Mouse (Mus musculus) liver, embryonic 14.5 days (tissue): ENCODE results near the gene D230025D16Rik. TPM values are rescaled to one million over a fixed set of nuclear protein-coding genes. Genes with fewer than 3 reads are reported as not detected.

ENCODE experiments used
- ATAC-seq: fragments of 200-750 bp; cut with Nextera tagmentation; 2 replicates; pipeline ENCODE4 v1.8.0; 2017; ENCODE audit warnings: moderate number of reproducible peaks, mild to moderate bottlenecking, moderate library complexity; ENCODE audit not compliant: insufficient read depth
- DNase-seq, 3 experiments: peaks; one replicate each; pipeline ENCODE4 v3.0.0-alpha.2; 2012 to 2013; ENCODE audit warnings: low read depth in 3 of 3, low spot score in 3 of 3
- H3K27ac ChIP-seq: fragments of 300-500 bp; sonication (generic); 2 replicates; pipeline ENCODE4 v1.5.1; 2014; ENCODE audit warnings: moderate library complexity, mild to moderate bottlenecking, control low read depth, inconsistent platforms
- H3K27me3 ChIP-seq: fragments of 300-500 bp; sonication (generic); 2 replicates; pipeline ENCODE4 v1.6.1; 2014; ENCODE audit warnings: mild to moderate bottlenecking, low read length, moderate library complexity; ENCODE audit not compliant: control insufficient read depth, insufficient read depth
- H3K36me3 ChIP-seq: fragments of 300-500 bp; sonication (generic); replicated peaks from 2 replicates; pipeline ENCODE4 v1.6.1; 2014; ENCODE audit warnings: low read depth; ENCODE audit not compliant: control insufficient read depth, insufficient read depth
- H3K4me1 ChIP-seq, 2 experiments: fragments of 200-500 bp in 1 of 2; fragments of 300-500 bp in 1 of 2; sonication (generic) in 1 of 2; replicated peaks; 2 replicates each; pipeline ENCODE4 v1.6.1; 2012 to 2014; ENCODE audit warnings: antibody characterized with exemption in 1 of 2, inconsistent platforms in 1 of 2, low read length in 1 of 2; ENCODE audit not compliant: control insufficient read depth in 2 of 2, insufficient read depth in 2 of 2
- H3K4me2 ChIP-seq: fragments of 300-500 bp; sonication (generic); 2 replicates; pipeline ENCODE4 v1.6.1; 2014; ENCODE audit warnings: low read depth, mild to moderate bottlenecking, control low read depth, moderate library complexity
- H3K4me3 ChIP-seq, 2 experiments: fragments of 200-500 bp in 1 of 2; fragments of 300-500 bp in 1 of 2; sonication (generic) in 1 of 2; 2 replicates each; pipeline ENCODE4 v1.5.1; 2012 to 2014; ENCODE audit warnings: low read depth in 2 of 2, low read length in 2 of 2, mild to moderate bottlenecking in 2 of 2, control low read depth in 1 of 2, inconsistent platforms in 1 of 2, moderate library complexity in 1 of 2; ENCODE audit not compliant: insufficient read depth in 1 of 2
- H3K9ac ChIP-seq: fragments of 300-500 bp; sonication (generic); replicated peaks from 2 replicates; pipeline ENCODE4 v1.6.1; 2014; ENCODE audit warnings: mild to moderate bottlenecking, control low read depth, moderate library complexity
- H3K9me3 ChIP-seq: fragments of 300-500 bp; sonication (generic); 2 replicates; pipeline ENCODE4 v1.6.1; 2016; ENCODE audit warnings: low read length, mixed read lengths; ENCODE audit not compliant: control insufficient read depth
- CTCF ChIP-seq: IDR thresholded peaks from 2 replicates; pipeline ENCODE4 v1.5.1; 2016; ENCODE audit warnings: antibody characterized with exemption, low read depth, control low read depth
- EP300 ChIP-seq: IDR thresholded peaks from 2 replicates; pipeline ENCODE4 v1.6.1; 2016; ENCODE audit warnings: antibody characterized with exemption, low read depth
- WGBS: fragments of 180-500 bp; shearing (Covaris S2); extraction: QIAGEN DNeasy Blood & Tissue Kit; methylation state at CpG from one replicate; pipeline ENCODE4 v1.1.7; 2014; ENCODE audit not compliant: insufficient replicate concordance; 5-methylcytosine and 5-hydroxymethylcytosine counted together
- polyA plus RNA-seq, 2 experiments: library from polyadenylated mRNA; depleted of rRNA in 1 of 2; stranded (reverse) in 1 of 2; unstranded in 1 of 2; fragments of >200 nt; fragmentation: Nextera tagmentation in 1 of 2; extraction: Ambion mirVana in 1 of 2; gene quantifications; 2 replicates each; pipeline versions ENCODE4 v1.2.1 to v1.2.3; 2012 to 2014

The D230025D16Rik gene
- polyA plus RNA-seq, 2 experiments, result 11.9 to 14.7 TPM

DNA sequence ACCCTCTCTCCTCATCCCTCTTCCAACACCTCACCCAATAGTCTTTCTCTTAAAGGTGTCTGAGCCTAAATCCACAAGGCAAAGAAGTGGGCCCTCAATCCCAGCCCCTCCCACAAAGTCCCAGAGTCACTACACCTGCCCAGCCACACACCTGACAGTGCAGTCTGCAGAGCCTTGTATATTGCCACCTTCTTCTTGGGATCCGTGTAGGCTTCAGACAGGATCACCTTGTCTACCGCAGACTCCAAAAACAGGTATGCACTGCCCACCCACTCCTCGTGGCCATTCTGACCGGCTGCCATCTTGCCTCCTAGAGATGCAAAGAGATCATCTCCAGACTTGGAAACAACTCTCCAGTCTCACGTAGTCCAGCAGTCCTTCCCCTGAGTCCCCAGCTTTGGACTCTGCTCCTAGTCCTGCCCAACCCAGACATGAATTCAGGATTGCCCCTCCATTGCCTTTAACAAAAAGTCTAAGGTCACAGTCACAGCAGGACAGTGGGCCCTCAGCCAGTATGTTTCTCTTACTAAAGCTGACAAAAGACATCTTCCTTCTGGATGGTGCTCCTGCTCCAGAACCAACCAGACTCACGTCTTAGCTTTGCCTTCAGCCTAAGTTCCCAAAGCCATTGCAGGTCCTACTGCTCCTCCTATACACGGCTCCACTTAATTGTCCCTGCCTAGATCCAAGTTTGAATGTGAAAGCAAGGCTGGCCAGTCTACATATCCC, 35.6 kb downstream of the D230025D16Rik start:
- 65% methylated on average over 7 of the region's 7 CpGs for WGBS
- ATAC-seq, result no peak
- Histone ChIP-seq H3K27me3 (peaks cover 21% of the 10 kb centered on the region), H3K4me2 (no peak overlapping the region; the same call in 1 of the 2 replicates), H3K9me3 (no peaks in the 10 kb centered on the region), H3K4me1 (peaks cover 10 to 20% of the 10 kb centered on the region in 2 experiments), H3K27ac (no peak overlapping the region), H3K36me3 (no peaks in the 10 kb centered on the region), H3K4me3 (no peak overlapping the region), H3K9ac (no peak overlapping the region)
- no peak for DNase-seq
- TF ChIP-seq EP300 (no peak), CTCF (no peak)

DNA sequence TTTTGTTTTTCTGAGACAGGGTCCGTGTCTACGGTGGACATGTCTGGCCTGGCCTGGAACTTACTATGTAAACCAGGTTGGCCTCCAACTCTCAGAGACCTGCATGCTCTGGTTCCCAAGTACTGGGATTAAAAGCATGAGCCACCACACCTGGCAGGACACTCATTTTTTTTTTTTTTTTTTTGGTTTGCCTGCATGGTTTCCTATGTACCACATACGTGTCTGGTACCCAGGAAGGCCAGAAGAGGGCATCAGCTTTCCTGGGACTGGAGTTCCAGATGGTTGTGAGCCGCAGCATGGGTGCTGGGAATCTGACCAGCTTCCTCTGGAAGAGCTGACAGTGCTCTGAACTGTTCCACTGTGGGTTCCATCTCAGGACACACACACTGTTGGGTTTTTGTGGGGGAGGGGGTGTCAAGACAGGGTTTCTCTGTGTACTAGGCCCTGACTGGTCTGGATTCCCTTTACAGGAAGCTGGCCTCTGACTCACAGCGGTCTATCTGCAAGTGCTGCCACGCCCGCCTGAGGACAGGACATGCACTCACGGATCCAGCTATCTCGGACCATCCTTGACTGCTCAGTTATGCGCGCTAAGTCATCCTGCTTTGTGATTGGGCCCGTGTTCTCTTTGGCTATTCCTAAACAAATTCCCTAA, 36.5 kb downstream of the D230025D16Rik start:
- Histone ChIP-seq H3K4me1 (peaks cover 6 to 16% of the 10 kb centered on the region in 2 experiments), H3K4me2 (no peak overlapping the region), H3K9me3 (no peaks in the 10 kb centered on the region), H3K4me3 (no peak overlapping the region), H3K27ac (no peak overlapping the region), H3K27me3 (peaks cover 25% of the 10 kb centered on the region), H3K9ac (no peak overlapping the region), H3K36me3 (no peaks in the 10 kb centered on the region)
- WGBS, result 66% methylated on average over 12 of the region's 12 CpGs
- no peak for DNase-seq
- TF ChIP-seq EP300 (no peak), CTCF (0 out of 2 replicates have a peak, but pooled peaks have one; percentile 13)
- no peak for ATAC-seq

DNA sequence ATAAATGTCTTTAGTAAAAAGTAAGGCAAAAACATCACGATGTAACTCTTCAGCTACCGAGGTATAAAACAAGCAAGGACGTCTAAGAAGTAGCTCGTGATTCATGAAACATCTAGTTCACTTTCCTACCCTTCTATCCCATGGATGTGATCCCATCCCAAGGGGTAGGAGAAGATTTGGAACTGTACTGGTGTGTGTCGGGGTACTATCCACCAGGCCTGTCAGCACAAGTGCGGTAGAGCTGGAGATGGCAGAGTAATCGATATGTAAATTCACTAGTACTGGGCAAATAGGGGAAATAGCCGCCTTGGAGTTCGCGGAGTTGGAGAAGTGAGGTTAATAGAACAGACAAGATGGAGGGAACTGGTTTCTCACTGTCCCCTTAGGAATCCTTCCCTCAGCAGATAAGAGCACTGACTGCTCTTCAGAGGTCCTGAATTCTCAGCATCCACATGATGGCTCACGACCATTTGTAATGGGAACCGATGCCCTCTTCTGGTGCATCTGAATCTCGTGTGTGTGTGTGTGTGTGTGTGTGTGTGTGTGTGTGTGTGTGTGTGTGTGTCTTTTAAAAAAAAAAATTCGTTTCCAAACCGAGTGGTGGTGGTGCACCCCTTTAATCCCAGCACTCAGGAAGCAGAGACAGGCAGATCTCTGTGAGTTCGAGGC, 38.4 kb downstream of the D230025D16Rik start:
- no peak for DNase-seq
- no peak for TF ChIP-seq EP300
- no peak for TF ChIP-seq CTCF
- Histone ChIP-seq H3K9me3 (no peaks in the 10 kb centered on the region), H3K36me3 (no peaks in the 10 kb centered on the region), H3K4me2 (peak overlapping the region; percentile 98), H3K9ac (no peak overlapping the region), H3K27ac (no peak overlapping the region), H3K4me1 (peaks cover 6 to 16% of the 10 kb centered on the region in 2 experiments), H3K4me3 (peak overlapping the region; percentile 78 to 89; a peak in 3 of 4 replicates), H3K27me3 (peaks cover 43% of the 10 kb centered on the region)
- WGBS, result 43% methylated on average over 16 of the region's 16 CpGs
- ATAC-seq, result no peak

DNA sequence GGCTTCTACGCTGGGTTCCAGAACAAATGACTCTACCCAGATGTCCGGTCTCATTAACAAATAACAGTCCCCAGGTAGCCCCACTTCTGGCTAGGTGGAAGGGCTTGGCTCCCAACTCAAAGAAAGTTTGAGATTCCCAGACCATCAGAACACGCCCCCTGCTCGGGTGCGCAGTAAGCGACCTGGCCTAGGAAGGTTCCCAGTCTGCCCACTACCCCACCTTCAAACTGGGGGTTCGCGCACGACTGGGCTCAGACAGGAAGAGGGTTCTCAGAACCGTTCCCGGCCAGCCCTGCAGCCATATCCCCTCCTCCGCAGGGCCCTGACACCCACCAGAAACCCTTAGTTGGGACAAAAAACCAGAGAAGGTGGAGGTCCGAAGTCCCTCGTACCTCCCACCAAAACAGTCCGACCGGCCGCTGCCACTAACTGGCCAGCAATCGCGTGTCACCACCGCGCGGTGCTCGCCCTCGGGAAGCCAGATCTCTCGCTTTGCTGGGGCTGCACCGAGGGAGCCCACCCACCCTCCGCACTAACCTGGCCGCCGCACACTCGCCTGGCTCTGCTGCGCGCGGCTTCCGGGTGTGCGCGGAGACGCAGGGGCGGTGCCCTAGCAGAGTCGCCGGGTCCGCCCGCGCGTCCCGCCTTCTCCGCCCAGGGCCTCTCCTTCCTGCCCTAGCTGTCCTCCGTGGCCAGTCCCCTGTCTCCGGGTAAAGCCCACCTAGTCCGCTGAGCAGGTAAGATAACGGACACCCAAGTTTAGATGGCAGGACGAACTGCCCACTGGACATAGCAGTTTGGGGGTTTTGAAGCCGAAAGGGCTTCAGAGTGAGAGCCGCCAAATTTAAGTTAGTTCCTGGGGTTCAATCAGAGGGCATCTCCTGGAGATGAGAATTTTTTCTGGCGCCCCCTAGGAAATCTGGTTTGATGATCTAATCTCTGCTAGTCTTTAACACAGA, 39.4 kb downstream of the D230025D16Rik start, which contains the start of the genes Tradd and Fbxl8:
Gene Tradd (minus strand): TSS at position 586 of the 959 bp plus-strand sequence.
Gene Fbxl8 (plus strand): TSS at position 625 of the 959 bp plus-strand sequence.
- ATAC-seq (peak; percentile 82), DNase-seq (peak in 2 of 3 experiments; percentile 52 to 58)
- H3K9ac ChIP-seq, result peak within 1 kb of the TSS; percentile 86
- WGBS, result 1% methylated on average over 54 of the region's 54 CpGs
- no peaks in the 10 kb centered on the region for H3K36me3 ChIP-seq
- TF ChIP-seq CTCF (no peak), EP300 (no peak)
- peaks cover 43% of the 10 kb centered on the region for H3K27me3 ChIP-seq
- peaks cover 6 to 16% of the 10 kb centered on the region in 2 experiments for H3K4me1 ChIP-seq
- H3K27ac ChIP-seq, result no peak within 1 kb of the TSS
- peak within 1 kb of the TSS; percentile 78 to 89 for H3K4me3 ChIP-seq
- no peaks in the 10 kb centered on the region for H3K9me3 ChIP-seq
- H3K4me2 ChIP-seq, result peak within 1 kb of the TSS; percentile 98
